Mouse (Mus musculus) right cerebral cortex, postnatal 4 days (tissue): ENCODE measurements around the gene Slco4c1.

Experiments
- DNase-seq: peaks from one replicate; pipeline ENCODE4 v3.0.0-alpha.2; 2022

The Slco4c1 gene

GRCm38 (mm10) chr1:96871528-96872360 lies at the start of gene Slco4c1:
TSS of gene Slco4c1 (minus strand) at chr1:96872171.
- peak; percentile 22 for DNase-seq

- no peak for DNase-seq
Observed at GRCm38 (mm10) chr1:96917333-96917732, 45.4 kb upstream of the Slco4c1 start.

- DNase-seq = no peak
Observed at GRCm38 (mm10) chr1:96883788-96884187, 11.8 kb upstream of the Slco4c1 start.

- DNase-seq = no peak
Observed at GRCm38 (mm10) chr1:96878572-96878971, 6.6 kb upstream of the Slco4c1 start.

GRCm38 (mm10) chr1:96876076-96876475 lies 4.1 kb upstream of the Slco4c1 start:
- no peak for DNase-seq

GRCm38 (mm10) chr1:96874636-96875035 lies 2.7 kb upstream of the Slco4c1 start:
- no peak for DNase-seq

GRCm38 (mm10) chr1:96872361-96872693 lies 356 bp upstream of the Slco4c1 start:
- DNase-seq = peak; percentile 11

- no peak for DNase-seq
Observed at GRCm38 (mm10) chr1:96870764-96871307, 1.1 kb downstream of the Slco4c1 start.

GRCm38 (mm10) chr1:96868722-96869121 lies 3.2 kb downstream of the Slco4c1 start:
- no peak for DNase-seq

- no peak for DNase-seq
Observed at GRCm38 (mm10) chr1:96866002-96866401, 6.0 kb downstream of the Slco4c1 start.

GRCm38 (mm10) chr1:96864120-96864519 lies 7.9 kb downstream of the Slco4c1 start:
- DNase-seq = peak; percentile 7

GRCm38 (mm10) chr1:96859995-96860684 lies 11.8 kb downstream of the Slco4c1 start:
- DNase-seq = no peak

GRCm38 (mm10) chr1:96853541-96853940 lies 18.4 kb downstream of the Slco4c1 start:
- no peak for DNase-seq

- DNase-seq = no peak
Observed at GRCm38 (mm10) chr1:96849101-96849500, 22.9 kb downstream of the Slco4c1 start.

GRCm38 (mm10) chr1:96848606-96849005 lies 23.4 kb downstream of the Slco4c1 start:
- no peak for DNase-seq

GRCm38 (mm10) chr1:96846727-96847126 lies 25.2 kb downstream of the Slco4c1 start:
- DNase-seq = peak; percentile 2

- no peak for DNase-seq
Observed at GRCm38 (mm10) chr1:96805287-96805727, 66.7 kb downstream of the Slco4c1 start.

GRCm38 (mm10) chr1:96801595-96801994 lies 70.4 kb downstream of the Slco4c1 start:
- DNase-seq = no peak

GRCm38 (mm10) chr1:96794690-96795089 lies 77.3 kb downstream of the Slco4c1 start:
- DNase-seq = no peak

- DNase-seq = no peak
Observed at GRCm38 (mm10) chr1:96794290-96794689, 77.7 kb downstream of the Slco4c1 start.

GRCm38 (mm10) chr1:96789268-96789667 lies 82.7 kb downstream of the Slco4c1 start:
- DNase-seq = no peak

GRCm38 (mm10) chr1:96774174-96774573 lies 97.8 kb downstream of the Slco4c1 start:
- no peak for DNase-seq

GRCm38 (mm10) chr1:96773712-96774111 lies 98.3 kb downstream of the Slco4c1 start:
- no peak for DNase-seq

GRCm38 (mm10) chr1:96770283-96770682 lies 101.7 kb downstream of the Slco4c1 start:
- no peak for DNase-seq
